Mouse (Mus musculus) MEL (cell line): ENCODE data around the gene Podnl1. TPM values are rescaled to one million over a fixed set of nuclear protein-coding genes. Genes with fewer than 3 reads are reported as not detected.

Source experiments
- DNase-seq: peaks from one replicate; pipeline ENCODE4 v3.0.0; 2011; ENCODE audit warnings: low read depth, low spot score
- H3K27ac ChIP-seq: 2 replicates; pipeline ENCODE4 v1.5.1; 2012; ENCODE audit warnings: low read depth, mild to moderate bottlenecking, control low read depth, low read length, moderate library complexity; ENCODE audit not compliant: control insufficient read depth
- H3K27me3 ChIP-seq, 2 experiments: fragments of 150-350 bp in 1 of 2; sonication (generic) in 1 of 2; 2 replicates each; pipeline ENCODE4 v1.6.1; 2012; ENCODE audit warnings: low read length in 2 of 2, mild to moderate bottlenecking in 2 of 2, improper control_type of control experiment in 1 of 2, moderate library complexity in 1 of 2; ENCODE audit not compliant: insufficient read depth in 2 of 2, control insufficient read depth in 1 of 2
- H3K36me3 ChIP-seq, 2 experiments: 2 replicates each; pipeline ENCODE4 v1.6.1; 2012 to 2014; ENCODE audit warnings: low read length in 2 of 2, improper control_type of control experiment in 1 of 2, inconsistent platforms in 1 of 2, mild to moderate bottlenecking in 1 of 2; ENCODE audit not compliant: insufficient read depth in 2 of 2, control insufficient read depth in 1 of 2
- H3K4me1 ChIP-seq, 2 experiments: fragments of 150-350 bp in 1 of 2; sonication (generic) in 1 of 2; 2 replicates each; pipeline ENCODE4 v1.6.1; 2012; ENCODE audit warnings: low read length in 2 of 2, improper control_type of control experiment in 1 of 2, mild to moderate bottlenecking in 1 of 2; ENCODE audit not compliant: insufficient read depth in 2 of 2, control insufficient read depth in 1 of 2
- H3K4me3 ChIP-seq, 2 experiments: fragments of 150-350 bp in 1 of 2; sonication (generic) in 1 of 2; 2 replicates each; pipeline ENCODE4 v1.5.1; 2012; ENCODE audit warnings: low read depth in 2 of 2, low read length in 2 of 2, mild to moderate bottlenecking in 2 of 2, moderate library complexity in 2 of 2, control low read depth in 1 of 2, improper control_type of control experiment in 1 of 2; ENCODE audit not compliant: control insufficient read depth in 1 of 2, insufficient read depth in 1 of 2
- H3K79me2 ChIP-seq: 2 replicates; pipeline ENCODE4 v1.6.1; 2012; ENCODE audit warnings: mild to moderate bottlenecking, low read length, moderate library complexity; ENCODE audit not compliant: control insufficient read depth, poor library complexity, insufficient read depth
- H3K9ac ChIP-seq: 2 replicates; pipeline ENCODE4 v1.6.1; 2012; ENCODE audit warnings: low read depth, mild to moderate bottlenecking, control low read depth, low read length, moderate library complexity; ENCODE audit not compliant: control insufficient read depth, poor library complexity, severe bottlenecking
- H3K9me3 ChIP-seq: fragments of 150-350 bp; sonication (generic); replicated peaks from 2 replicates; pipeline ENCODE4 v1.6.1; 2012; ENCODE audit warnings: mild to moderate bottlenecking, low read length, improper control_type of control experiment, moderate library complexity; ENCODE audit not compliant: insufficient read depth
- BHLHE40 ChIP-seq: IDR thresholded peaks from 2 replicates; pipeline ENCODE4 v1.6.1; 2012; ENCODE audit warnings: low read depth, mild to moderate bottlenecking, inconsistent platforms, low read length, improper control_type of control experiment, borderline replicate concordance
- CHD2 ChIP-seq: IDR thresholded peaks from 2 replicates; pipeline ENCODE4 v1.6.1; 2011; ENCODE audit warnings: low read length, improper control_type of control experiment
- ELF1 ChIP-seq: IDR thresholded peaks from 2 replicates; pipeline ENCODE4 v1.6.1; 2014; ENCODE audit warnings: low read depth, mild to moderate bottlenecking, inconsistent platforms, low read length, improper control_type of control experiment, moderate library complexity
- ETS1 ChIP-seq: IDR thresholded peaks from 2 replicates; pipeline ENCODE4 v1.6.1; 2012; ENCODE audit warnings: low read depth, mild to moderate bottlenecking, inconsistent platforms, low read length, improper control_type of control experiment, moderate library complexity
- GABPA ChIP-seq: IDR thresholded peaks from 2 replicates; pipeline ENCODE4 v1.6.1; 2012; ENCODE audit warnings: low read depth, mild to moderate bottlenecking, inconsistent platforms, low read length, improper control_type of control experiment, moderate library complexity
- HCFC1 ChIP-seq: IDR thresholded peaks from 2 replicates; pipeline ENCODE4 v1.6.1; 2012; ENCODE audit warnings: low read depth, mild to moderate bottlenecking, inconsistent platforms, low read length, improper control_type of control experiment, moderate library complexity
- JUND ChIP-seq: IDR thresholded peaks from 2 replicates; pipeline ENCODE4 v1.6.1; 2011; ENCODE audit warnings: low read depth, mild to moderate bottlenecking, improper control_type of control experiment, low read length
- KAT2A ChIP-seq: conservative IDR thresholded peaks from 2 replicates; pipeline ENCODE4 v1.6.1; 2012; ENCODE audit warnings: low read depth, low read length, improper control_type of control experiment, inconsistent platforms
- MAFK ChIP-seq: IDR thresholded peaks from 2 replicates; pipeline ENCODE4 v1.6.1; 2011; ENCODE audit warnings: low read depth, mild to moderate bottlenecking, low read length, improper control_type of control experiment, borderline replicate concordance
- MAZ ChIP-seq: IDR thresholded peaks from 2 replicates; pipeline ENCODE4 v1.6.1; 2012; ENCODE audit warnings: low read depth, mild to moderate bottlenecking, inconsistent platforms, low read length, improper control_type of control experiment
- MXI1 ChIP-seq: IDR thresholded peaks from 2 replicates; pipeline ENCODE4 v1.6.1; 2011; ENCODE audit warnings: mild to moderate bottlenecking, low read depth, low read length, improper control_type of control experiment
- MYB ChIP-seq: IDR thresholded peaks from 2 replicates; pipeline ENCODE4 v1.6.1; 2011; ENCODE audit warnings: mild to moderate bottlenecking, low read depth, low read length, improper control_type of control experiment
- MYC ChIP-seq: IDR thresholded peaks from 2 replicates; pipeline ENCODE4 v1.6.1; 2011; ENCODE audit warnings: low read depth, mild to moderate bottlenecking, low read length, improper control_type of control experiment, moderate library complexity
- NELFE ChIP-seq: IDR thresholded peaks from 2 replicates; pipeline ENCODE4 v1.6.1; 2011; ENCODE audit warnings: low read depth, low read length, improper control_type of control experiment
- NRF1 ChIP-seq: IDR thresholded peaks from 2 replicates; pipeline ENCODE4 v1.6.1; 2014; ENCODE audit warnings: low read depth, mild to moderate bottlenecking, inconsistent platforms, low read length, improper control_type of control experiment, moderate library complexity; ENCODE audit not compliant: poor library complexity, insufficient read depth, severe bottlenecking
- POLR2AphosphoS2 ChIP-seq: IDR thresholded peaks from 2 replicates; pipeline ENCODE4 v1.6.1; 2011; ENCODE audit warnings: low read length, improper control_type of control experiment
- POLR2AphosphoS5 ChIP-seq: IDR thresholded peaks from 2 replicates; pipeline ENCODE4 v1.6.1; 2012; ENCODE audit warnings: low read depth, borderline replicate concordance, mild to moderate bottlenecking, inconsistent platforms, low read length, moderate library complexity, mixed read lengths
- RCOR1 ChIP-seq: IDR thresholded peaks from 2 replicates; pipeline ENCODE4 v1.6.1; 2012; ENCODE audit warnings: low read depth, mild to moderate bottlenecking, inconsistent platforms, low read length, improper control_type of control experiment
- SMC3 ChIP-seq: IDR thresholded peaks from 2 replicates; pipeline ENCODE4 v1.6.1; 2011; ENCODE audit warnings: low read depth, low read length, improper control_type of control experiment
- TBP ChIP-seq: IDR thresholded peaks from 2 replicates; pipeline ENCODE4 v1.8.0; 2011; ENCODE audit warnings: low read depth, low read length, improper control_type of control experiment
- USF1 ChIP-seq: IDR thresholded peaks from 2 replicates; pipeline ENCODE4 v1.6.1; 2014; ENCODE audit warnings: low read depth, mild to moderate bottlenecking, inconsistent platforms, low read length, improper control_type of control experiment, moderate library complexity
- USF2 ChIP-seq, 2 experiments: IDR thresholded peaks; 2 replicates each; pipeline ENCODE4 v1.6.1; 2011 to 2012; ENCODE audit warnings: improper control_type of control experiment in 2 of 2, low read length in 2 of 2, borderline replicate concordance in 1 of 2, inconsistent platforms in 1 of 2, low read depth in 1 of 2, mild to moderate bottlenecking in 1 of 2; ENCODE audit not compliant: insufficient read depth in 1 of 2
- ZC3H11A ChIP-seq: IDR thresholded peaks from 2 replicates; pipeline ENCODE4 v1.6.1; 2012; ENCODE audit warnings: low read depth, mild to moderate bottlenecking, inconsistent platforms, low read length, improper control_type of control experiment
- ZKSCAN1 ChIP-seq: IDR thresholded peaks from 2 replicates; pipeline ENCODE4 v1.6.1; 2012; ENCODE audit warnings: low read depth, mild to moderate bottlenecking, inconsistent platforms, low read length, improper control_type of control experiment, moderate library complexity
- polyA plus RNA-seq, 2 experiments: library from polyadenylated mRNA; stranded (reverse) in 1 of 2; unstranded in 1 of 2; fragments of >175 nt in 1 of 2; fragments of >200 nt in 1 of 2; gene quantifications; 2 replicates each; pipeline versions ENCODE4 v1.2.1 to v1.2.4; 2012; ENCODE audit warnings: low replicate concordance in 2 of 2, low read depth in 1 of 2; ENCODE audit not compliant: insufficient read length in 2 of 2, insufficient read depth in 1 of 2, missing spikeins in 1 of 2
- total RNA-seq: library from RNA; depleted of rRNA; stranded (reverse); fragments of 300-350 nt; gene quantifications from 2 replicates; pipeline ENCODE4 v1.2.3, GENCODE M21; 2012

Podnl1 gene
- total and polyA plus RNA-seq, 3 experiments, result 0.04 to 0.08 TPM; not detected in 1

GRCm38 (mm10) chr8:84157620-84158019 lies 31.8 kb downstream of the Podnl1 start:
- DNase-seq, result no peak
- H3K9me3 ChIP-seq, result no peaks in the 10 kb centered on the region
- no peak overlapping the region for H3K9ac ChIP-seq
- no peaks in the 10 kb centered on the region for H3K36me3 ChIP-seq
- no peaks in the 10 kb centered on the region for H3K79me2 ChIP-seq
- H3K27me3 ChIP-seq, result no peaks in the 10 kb centered on the region
- H3K4me1 ChIP-seq, result no peaks in the 10 kb centered on the region; a peak in 2 of 4 replicates
- no peak overlapping the region; the same call in 1 of the 2 replicates for H3K27ac ChIP-seq
- no peak for TF ChIP-seq MAZ
- no peak for TF ChIP-seq MYC
- no peak for TF ChIP-seq CHD2
- TF ChIP-seq ETS1, result no peak
- no peak for TF ChIP-seq NELFE
- TF ChIP-seq MAFK, result no peak
- no peak for TF ChIP-seq NRF1
- no peak for TF ChIP-seq RCOR1
- no peak overlapping the region for H3K4me3 ChIP-seq

GRCm38 (mm10) chr8:84167696-84168095 lies 41.9 kb downstream of the Podnl1 start:
- Histone ChIP-seq H3K9ac (no peak overlapping the region), H3K27me3 (no peaks in the 10 kb centered on the region)
- no peak for DNase-seq

GRCm38 (mm10) chr8:84170096-84170495 lies 44.3 kb downstream of the Podnl1 start:
- no peak for TF ChIP-seq POLR2AphosphoS5
- no peak for TF ChIP-seq TBP
- no peak for TF ChIP-seq MYB
- no peak for TF ChIP-seq POLR2AphosphoS2
- TF ChIP-seq ELF1, result no peak
- TF ChIP-seq HCFC1, result no peak
- TF ChIP-seq MAZ, result no peak
- no peak for TF ChIP-seq MXI1
- TF ChIP-seq ZKSCAN1, result no peak
- no peak for TF ChIP-seq KAT2A

More at GRCm38 (mm10) chr8:84167696-84168095, 41.9 kb downstream of the Podnl1 start:
- Histone ChIP-seq H3K9me3 (no peaks in the 10 kb centered on the region), H3K4me3 (no peak overlapping the region), H3K36me3 (no peaks in the 10 kb centered on the region), H3K79me2 (no peaks in the 10 kb centered on the region), H3K4me1 (no peaks in the 10 kb centered on the region), H3K27ac (no peak overlapping the region)
- no peak for TF ChIP-seq GABPA
- TF ChIP-seq JUND, result no peak
- no peak for TF ChIP-seq HCFC1
- no peak for TF ChIP-seq ZC3H11A
- TF ChIP-seq USF2 (IDR thresholded peaks at IDR 0.05; ENCODE audit: borderline replicate concordance in 1 of 2, insufficient read depth in 1 of 2, low read depth in 1 of 2, low read length in 2 of 2), result no peak
- TF ChIP-seq SMC3, result no peak
- TF ChIP-seq BHLHE40, result no peak
- TF ChIP-seq ETS1, result no peak
- TF ChIP-seq USF1, result no peak

More at GRCm38 (mm10) chr8:84170096-84170495, 44.3 kb downstream of the Podnl1 start:
- Histone ChIP-seq H3K4me1 (no peaks in the 10 kb centered on the region), H3K4me3 (no peak overlapping the region), H3K27ac (no peak overlapping the region), H3K27me3 (no peaks in the 10 kb centered on the region), H3K9ac (no peak overlapping the region), H3K79me2 (no peaks in the 10 kb centered on the region), H3K36me3 (no peaks in the 10 kb centered on the region; a peak in 1 of 4 replicates), H3K9me3 (no peaks in the 10 kb centered on the region)
- no peak for DNase-seq
